Mouse (Mus musculus) small intestine, adult 10 weeks (tissue): Measurements from ENCODE around the gene Smarcc1. TPM values are rescaled to one million over a fixed set of nuclear protein-coding genes. Genes with fewer than 3 reads are reported as not detected.

Experiments used
- polyA plus RNA-seq: library from polyadenylated mRNA; stranded (reverse); fragments of 350-450 nt; fragmentation: Illumina TruSeq; extraction: RNeasy Lipid Tissue Mini Kit (QIAGEN cat#74804); gene quantifications from one replicate; pipeline ENCODE4 v1.2.3, GENCODE M21; 2014; ENCODE audit warnings: low replicate concordance

The Smarcc1 gene
- polyA plus RNA-seq = 24.8 TPM

DNA sequence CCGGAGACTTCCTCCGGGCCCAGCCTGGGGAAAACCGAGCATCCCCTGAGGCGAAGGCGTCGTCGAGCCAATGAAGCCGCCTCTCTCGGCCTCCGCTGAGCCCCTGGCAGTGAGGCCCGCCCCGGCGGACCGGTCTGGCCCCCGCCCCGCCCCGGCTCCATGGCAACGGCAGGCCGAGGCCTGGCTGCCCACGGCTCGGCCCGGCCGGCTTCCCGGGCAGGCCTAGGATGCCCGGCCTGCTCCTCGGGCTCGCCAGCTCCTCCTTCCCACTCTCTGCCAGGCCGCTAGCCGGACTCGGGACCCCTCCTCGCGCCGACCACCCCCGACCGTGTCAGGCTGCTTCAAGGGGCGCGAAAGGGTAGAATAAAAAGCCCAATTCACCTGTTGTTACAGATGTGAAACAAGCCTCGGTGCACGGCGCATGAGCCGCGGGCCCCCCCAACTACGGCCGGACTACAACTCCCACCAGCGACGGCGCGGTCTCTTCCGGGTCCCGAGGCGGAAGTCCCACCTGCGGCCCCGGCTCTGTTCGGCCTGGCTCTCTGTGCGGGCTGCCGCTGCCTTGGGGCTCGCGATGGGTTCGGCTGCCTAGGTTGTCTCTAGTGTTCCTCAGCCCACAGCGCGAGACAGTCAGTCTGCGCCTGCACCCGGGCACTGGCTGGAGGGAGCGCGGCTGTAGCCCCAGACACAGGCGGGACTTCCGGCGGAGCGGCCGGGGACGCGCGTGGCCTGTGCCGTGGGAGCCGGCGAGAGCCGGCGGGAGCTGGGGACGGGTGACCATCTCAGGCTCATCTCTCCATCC lies at the start of gene Smarcc1:
TSS of gene Smarcc1 (plus strand) at position 732 of the 802 bp plus-strand sequence.

DNA sequence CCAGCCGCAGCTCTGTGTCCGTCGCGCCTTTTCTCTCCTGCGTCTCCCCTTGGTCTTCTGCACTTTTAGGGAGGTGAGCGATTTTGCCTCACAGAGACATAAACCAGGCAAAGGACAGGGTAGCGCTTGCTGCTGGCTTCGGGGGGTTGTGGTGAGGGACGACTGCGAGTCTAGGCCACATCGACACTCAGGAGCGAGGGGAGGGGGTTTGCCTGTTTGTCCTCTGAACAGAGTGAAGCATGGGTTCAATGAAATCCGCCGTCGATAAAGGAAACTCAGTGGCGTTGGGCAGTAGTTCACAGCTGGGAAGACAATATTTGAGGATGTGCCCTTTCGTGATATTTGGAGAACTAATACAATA lies 251 bp downstream of the Smarcc1 start, which contains the start of gene Dhx30:
TSS of gene Dhx30 (minus strand) at position 52 of the 361 bp plus-strand sequence.

DNA sequence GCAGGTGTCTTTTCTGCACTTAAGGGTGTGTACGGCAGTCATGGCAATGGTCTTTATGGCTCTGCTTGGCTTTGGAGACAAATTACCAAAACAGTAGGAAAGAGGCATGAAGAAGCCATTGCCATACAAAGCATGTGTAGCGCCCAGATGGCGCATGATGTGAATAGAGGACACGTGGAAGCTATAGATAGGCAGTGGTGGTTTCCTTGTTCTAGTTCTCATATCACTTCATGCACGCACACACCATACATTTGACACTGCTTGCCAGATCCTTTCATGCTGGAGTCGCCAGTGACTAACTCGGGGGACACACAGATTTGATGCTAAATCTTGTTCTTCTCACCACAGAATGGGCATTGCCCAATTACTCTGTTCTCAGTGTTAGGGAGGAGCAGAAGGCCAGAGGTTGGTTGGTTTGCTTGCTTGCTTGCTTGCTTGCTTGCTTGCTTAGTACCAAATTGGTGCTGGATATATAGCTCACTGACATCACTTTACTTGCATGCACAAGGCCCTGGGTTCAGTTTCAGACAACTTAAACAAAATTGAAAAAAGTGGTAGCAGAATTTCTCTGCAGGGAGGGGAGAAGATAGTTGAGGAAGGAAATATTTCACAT lies 125.8 kb downstream of the Smarcc1 start, which contains the start of gene Cspg5:
TSS of gene Cspg5 (plus strand) at position 563 of the 613 bp plus-strand sequence.

Other genes starting within 250 kb of the Smarcc1 start
- gene Cdc25a, start 242.1 kb upstream of the Smarcc1 start, polyA plus RNA-seq = 54.8 TPM
- 18.3 TPM for gene Map4, start 186.2 kb upstream of the Smarcc1 start, polyA plus RNA-seq
- 16.3 TPM for gene Dhx30, start 122 bp downstream of the Smarcc1 start, polyA plus RNA-seq
- gene Cspg5, start 126.1 kb downstream of the Smarcc1 start, polyA plus RNA-seq = not detected
- gene Elp6, start 187.5 kb downstream of the Smarcc1 start, polyA plus RNA-seq = not detected
- 0.11 TPM for gene Scap, start 215.6 kb downstream of the Smarcc1 start, polyA plus RNA-seq